11 mouse cellular contexts compared by ENCODE assay signal in genomic region chr13:59604511-59604910, GRCm38 (mm10).
"Had no signal": no experiment of that assay in that cellular context is flagged by ENCODE, and none has a peak within 500 bp of the region (broad histone marks: within the 10 kb centered on the region; RNA-seq: fewer than 3 reads in every experiment).

No protein-coding gene starts in this region.

- H3K4me2 ChIP-seq: limb, embryonic 13.5 days; midbrain, embryonic 13.5 days; neural tube, embryonic 13.5 days had no signal

- H3K9me3 ChIP-seq: limb, embryonic 13.5 days; midbrain, embryonic 13.5 days; neural tube, embryonic 13.5 days had no signal

- ATAC-seq: midbrain, embryonic 13.5 days had no signal

- H3K4me1 ChIP-seq: limb, embryonic 13.5 days; midbrain, embryonic 13.5 days; neural tube, embryonic 13.5 days had no signal

- H3K27me3 ChIP-seq: limb, embryonic 13.5 days; midbrain, embryonic 13.5 days; neural tube, embryonic 13.5 days had no signal

- DNase-seq: kidney, adult 8-10 months; kidney, postnatal 25 days; lung, adult 18-20 months; right cerebral cortex, adult 18-20 months; right cerebral cortex, postnatal 25 days; thymus, postnatal 4 days had no signal

- H3K27ac ChIP-seq: limb, embryonic 13.5 days; liver, embryonic 14.5 days; midbrain, embryonic 13.5 days; neural tube, embryonic 13.5 days had no signal

- H3K9ac ChIP-seq: limb, embryonic 13.5 days; liver, embryonic 14.5 days; midbrain, embryonic 13.5 days; neural tube, embryonic 13.5 days had no signal

- H3K4me3 ChIP-seq: limb, embryonic 13.5 days; midbrain, embryonic 13.5 days; myocyte; neural tube, embryonic 13.5 days had no signal
